Mouse (Mus musculus) lung, adult 2 months (tissue): ENCODE results near the gene Gm45021.

Source experiments
- CTCF ChIP-seq: fragments of 200-500 bp; IDR thresholded peaks from 2 replicates; pipeline ENCODE4 v1.5.1; 2011; ENCODE audit warnings: mild to moderate bottlenecking, low read length, control low read depth; ENCODE audit not compliant: insufficient read depth
- POLR2A ChIP-seq: fragments of 200-500 bp; IDR thresholded peaks from 2 replicates; pipeline ENCODE4 v1.6.1; 2011; ENCODE audit warnings: low read depth, mild to moderate bottlenecking, control low read depth, low read length, borderline replicate concordance; ENCODE audit errors: extremely low read depth

DNA sequence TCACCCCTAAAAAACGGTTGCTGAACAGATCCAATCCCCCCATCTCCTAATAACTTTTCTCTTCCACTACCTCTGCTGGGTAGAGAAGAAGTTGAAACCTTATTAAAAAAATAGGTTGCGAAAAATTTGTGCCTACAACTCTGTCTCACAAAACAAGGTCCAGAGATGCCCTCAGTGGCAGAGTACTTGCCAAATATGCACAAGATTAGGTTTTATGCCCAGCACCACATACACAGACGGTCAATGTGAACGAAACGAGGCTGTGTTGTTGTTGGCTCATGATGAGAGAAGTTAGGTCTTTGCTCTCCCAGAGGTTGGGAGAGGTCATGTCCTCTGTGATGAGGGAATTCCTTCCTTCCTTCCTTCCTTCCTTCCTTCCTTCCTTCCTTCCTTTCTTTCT lies 44.2 kb upstream of the Gm45021 start:
- TF ChIP-seq CTCF: no peak
- TF ChIP-seq POLR2A: no peak
